Mouse (Mus musculus) cerebellum, adult 2 months (tissue): ENCODE measurements around the gene Dnal4.

ENCODE experiments used
- CTCF ChIP-seq: fragments of 200-500 bp; IDR thresholded peaks from 2 replicates; pipeline ENCODE4 v1.5.1; 2011; ENCODE audit warnings: low read depth, mild to moderate bottlenecking, control low read depth, low read length, moderate library complexity, borderline replicate concordance; ENCODE audit not compliant: insufficient read depth
- POLR2A ChIP-seq: fragments of 200-500 bp; IDR thresholded peaks from 2 replicates; pipeline ENCODE4 v1.6.1; 2011; ENCODE audit warnings: low read length, control low read depth, borderline replicate concordance; ENCODE audit not compliant: insufficient read depth

DNA sequence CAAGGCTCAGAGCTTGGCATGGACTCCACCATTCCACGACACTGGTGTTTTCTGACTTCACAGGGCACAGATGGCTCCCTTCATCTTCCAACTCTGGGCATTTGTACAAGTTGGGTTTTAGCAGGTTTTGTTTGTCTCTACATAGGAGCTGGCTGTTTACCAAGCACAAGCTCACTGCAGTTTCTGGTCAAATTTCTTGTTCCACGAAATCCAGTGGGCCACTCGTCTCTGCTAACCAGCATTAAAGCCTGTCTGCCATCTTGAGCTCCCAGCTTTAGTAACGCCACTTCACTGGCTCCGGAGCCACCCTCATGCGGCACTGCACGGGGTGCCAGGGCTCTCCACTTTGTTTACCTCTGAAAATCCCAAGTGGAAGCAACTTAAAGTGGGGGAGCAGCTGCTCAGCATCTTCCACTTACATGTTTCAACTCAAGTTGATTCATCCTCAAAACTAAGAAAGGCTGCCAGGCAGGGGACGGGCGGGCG lies 11.0 kb downstream of the Dnal4 start:
- TF ChIP-seq CTCF, result no peak
- no peak for TF ChIP-seq POLR2A
